Mouse (Mus musculus) neutrophil, adult 59 days (primary cell): ENCODE measurements around the gene Hspa1a. TPM values are rescaled to one million over a fixed set of nuclear protein-coding genes. Genes with fewer than 3 reads are reported as not detected.

Experiments
- total RNA-seq, 2 experiments: library from RNA; stranded (reverse); gene quantifications; 1 replicate in 1 of 2; 2 replicates in 1 of 2; pipeline ENCODE4 v1.2.4; 2023

Hspa1a gene
- total RNA-seq: 10 to 100 TPM; 14.6 to 41.1 TPM

DNA sequence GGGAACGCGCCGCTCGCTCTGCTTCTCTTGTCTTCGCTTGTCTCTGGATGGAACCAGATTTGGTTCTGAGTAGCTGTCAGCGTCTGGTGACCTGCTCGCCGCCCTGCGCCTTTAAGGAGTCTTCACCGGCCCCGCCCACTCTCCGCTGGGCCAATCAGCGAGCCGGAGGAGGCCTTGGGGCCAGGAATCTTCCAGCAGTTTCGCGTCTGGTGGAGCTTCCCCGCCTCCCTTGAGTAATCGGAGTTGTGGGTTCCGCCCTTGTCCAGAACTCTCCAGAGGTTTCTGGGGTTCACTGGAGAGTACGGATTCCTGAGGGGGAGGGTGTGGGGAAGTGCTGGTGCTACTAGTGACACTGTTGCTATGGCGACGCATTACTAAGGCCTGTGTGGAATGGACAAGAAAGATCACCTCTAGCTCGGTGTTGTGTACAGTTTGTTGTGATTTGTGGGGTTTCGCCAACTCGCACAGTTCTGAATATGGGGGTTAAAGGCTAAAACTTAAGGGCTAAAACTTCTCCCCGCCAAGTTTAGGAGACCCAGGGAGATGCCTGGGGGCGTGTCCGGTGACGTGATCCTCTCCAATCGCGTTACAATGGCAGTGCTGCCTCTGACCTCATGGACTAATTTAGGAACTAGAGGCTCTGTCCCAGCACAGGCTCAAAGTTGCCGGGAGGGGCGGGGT, at the start of gene Hspa1a, which contains the start of gene Hspa1l:
Gene Hspa1a (minus strand): TSS at position 88 of the 681 bp plus-strand sequence.
Gene Hspa1l (plus strand): TSS at position 635 of the 681 bp plus-strand sequence.

DNA sequence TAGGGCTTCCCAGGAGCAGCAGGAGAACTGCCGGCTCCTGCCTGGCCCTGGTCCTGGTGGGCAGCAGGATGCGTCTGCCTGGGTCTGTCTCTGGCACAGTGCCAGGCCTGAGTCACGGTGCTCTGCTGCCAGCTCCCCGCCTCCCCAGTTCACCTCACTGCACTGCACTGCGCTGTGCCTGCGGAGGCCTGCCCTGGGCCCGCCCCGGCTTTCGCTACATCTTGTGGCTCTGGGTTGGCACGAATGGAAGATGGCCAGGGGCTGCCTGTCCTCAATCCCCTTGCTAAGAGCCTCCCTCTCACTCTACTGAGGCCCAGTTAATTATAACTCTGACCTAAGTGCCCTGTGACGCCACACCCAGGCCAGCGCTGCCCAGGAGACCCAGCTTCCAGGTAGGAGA, 44.4 kb upstream of the Hspa1a start, which contains the start of gene Vwa7:
Gene Vwa7 (plus strand): TSS at position 204 of the 400 bp plus-strand sequence.

DNA sequence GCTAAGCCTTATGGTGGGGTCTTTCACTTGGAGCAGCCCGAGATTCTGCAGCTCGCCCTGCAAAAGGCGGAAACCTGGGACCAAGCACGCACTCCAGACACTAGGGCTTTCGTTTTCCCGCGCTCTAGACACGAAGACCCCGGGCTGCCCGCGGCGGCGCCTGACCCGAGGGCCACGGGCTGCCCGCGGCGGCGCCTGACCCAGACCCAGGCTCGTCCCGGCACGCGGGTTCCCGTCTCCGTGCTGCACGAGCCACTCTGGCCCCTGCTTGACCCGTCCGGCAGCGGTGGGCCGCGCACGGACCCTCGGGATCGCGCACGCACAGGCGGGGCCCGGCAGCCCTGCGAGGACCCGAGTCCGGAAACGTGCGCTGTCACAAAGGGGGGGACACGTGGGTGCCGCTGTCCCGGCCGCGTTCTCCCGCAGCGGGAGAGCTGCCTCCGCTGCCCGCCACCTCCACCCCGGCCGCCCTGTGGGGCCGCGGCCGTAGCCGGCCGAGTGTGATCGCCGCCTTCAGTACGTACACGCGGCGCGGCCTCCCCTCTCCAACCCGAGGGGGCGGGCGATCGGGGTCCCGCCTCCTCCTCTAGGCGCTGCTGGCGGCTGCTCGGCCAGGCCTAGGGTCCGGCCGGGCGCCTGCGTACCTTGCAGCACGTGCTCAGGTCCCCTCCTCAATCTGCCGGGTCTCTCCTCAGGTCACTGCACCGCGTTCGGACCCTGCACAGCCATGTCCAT, 28.9 kb upstream of the Hspa1a start, which contains the start of gene Vars:
Gene Vars (plus strand): TSS at position 271 of the 735 bp plus-strand sequence.

DNA sequence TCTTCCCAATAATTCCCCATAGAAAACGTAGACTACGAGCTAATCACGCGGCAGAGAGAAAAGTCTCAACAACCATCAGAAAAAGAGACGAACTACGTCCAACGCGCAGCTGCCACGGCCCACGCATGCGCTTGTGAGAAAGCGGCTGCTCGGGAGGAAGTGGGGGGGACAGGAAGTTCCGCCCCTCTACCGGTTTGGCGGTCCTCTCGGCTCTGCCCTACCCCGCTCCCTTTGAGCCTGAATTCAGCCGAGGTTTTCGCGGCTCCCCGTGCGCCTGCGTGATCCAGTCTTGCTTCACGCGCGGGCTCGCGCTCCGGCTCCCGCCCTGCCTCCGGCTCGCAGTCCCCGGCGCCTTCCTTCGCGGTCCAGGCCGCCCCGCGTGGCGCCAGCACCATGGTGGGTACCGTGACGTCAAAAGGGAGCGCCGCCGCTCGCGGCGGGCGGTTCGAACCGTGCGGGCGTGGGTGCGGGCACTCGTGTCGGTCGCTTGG, 9.8 kb upstream of the Hspa1a start, which contains the start of gene Lsm2:
Gene Lsm2 (plus strand): TSS at position 173 of the 491 bp plus-strand sequence.

DNA sequence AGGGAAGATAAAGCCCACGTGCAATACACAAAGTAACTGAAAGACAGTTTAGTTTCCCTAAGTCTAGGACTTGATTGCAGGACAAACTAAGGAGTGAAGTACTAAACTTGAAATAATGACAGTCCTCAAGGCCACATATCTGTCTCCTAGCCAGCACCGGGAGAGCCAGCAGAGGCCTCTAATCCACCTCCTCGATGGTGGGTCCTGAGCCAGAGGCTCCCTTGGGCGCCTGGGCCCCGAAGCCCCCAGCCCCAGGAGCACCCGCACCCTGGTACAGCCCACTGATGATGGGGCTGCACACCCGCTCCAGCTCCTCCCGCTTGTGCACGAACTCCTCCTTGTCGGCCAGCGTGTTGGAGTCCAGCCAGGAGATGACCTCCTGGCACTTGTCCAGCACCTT, 2.1 kb downstream of the Hspa1a start, which contains the start of gene Gm20481:
Gene Gm20481 (plus strand): TSS at position 91 of the 400 bp plus-strand sequence.

DNA sequence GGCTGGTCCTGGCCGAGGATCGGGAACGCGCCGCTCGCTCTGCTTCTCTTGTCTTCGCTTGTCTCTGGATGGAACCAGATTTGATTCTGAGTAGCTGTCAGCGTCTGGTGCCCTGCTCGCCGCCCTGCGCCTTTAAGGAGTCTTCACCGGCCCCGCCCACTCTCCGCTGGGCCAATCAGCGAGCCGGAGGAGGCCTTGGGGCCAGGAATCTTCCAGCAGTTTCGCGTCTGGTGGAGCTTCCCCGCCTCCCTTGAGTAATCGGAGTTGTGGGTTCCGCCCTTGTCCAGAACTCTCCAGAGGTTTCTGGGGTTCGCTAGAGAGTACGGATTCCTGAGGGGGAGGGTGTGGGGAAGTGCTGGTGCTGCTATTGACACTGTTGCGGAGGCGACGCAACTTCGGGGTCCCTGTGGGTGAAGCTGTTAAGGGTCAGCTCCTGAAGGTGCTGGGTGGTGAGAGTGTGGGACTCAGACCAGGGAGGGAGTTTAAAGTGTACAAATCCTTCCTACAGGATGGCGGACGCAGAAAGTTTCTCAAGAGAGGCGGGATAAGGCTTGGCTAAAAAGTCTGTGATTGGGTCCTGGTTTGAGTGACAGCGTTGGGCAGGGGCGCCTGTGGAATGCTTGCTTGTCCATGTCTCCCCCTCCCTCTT, 12.7 kb downstream of the Hspa1a start, which contains the start of gene Hspa1b:
Gene Hspa1b (minus strand): TSS at position 109 of the 649 bp plus-strand sequence.

DNA sequence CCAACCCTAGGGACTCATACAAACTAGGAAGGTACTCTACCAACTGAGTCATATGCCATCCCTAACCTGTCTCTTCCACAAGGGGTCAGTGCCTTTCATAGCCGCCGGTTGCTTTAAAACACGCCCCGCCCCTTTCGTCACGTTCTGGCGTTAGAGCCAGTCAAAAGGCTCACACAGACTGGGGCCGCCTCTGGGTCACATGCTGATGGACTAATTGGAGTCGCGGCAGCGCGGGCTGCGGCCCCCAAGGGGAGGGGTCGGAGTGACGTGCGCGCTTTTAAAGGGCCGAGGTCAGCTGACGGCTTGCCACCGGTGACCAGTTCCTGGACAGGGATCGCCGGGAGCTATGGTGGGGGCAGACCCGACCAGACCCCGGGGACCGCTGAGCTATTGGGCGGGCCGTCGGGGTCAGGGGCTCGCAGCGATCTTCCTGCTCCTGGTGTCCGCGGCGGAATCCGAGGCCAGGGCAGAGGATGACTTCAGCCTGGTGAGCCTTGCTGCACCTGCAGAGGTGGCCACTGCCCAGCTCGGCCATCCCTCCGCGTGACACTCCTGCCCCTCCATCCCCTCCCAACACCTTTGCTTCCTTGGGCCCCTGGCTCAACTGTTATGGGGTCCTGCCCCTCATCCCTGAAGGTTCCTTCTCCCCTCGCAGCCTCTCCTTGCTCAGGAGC, 40.8 kb downstream of the Hspa1a start, which contains the start of gene Neu1:
Gene Neu1 (plus strand): TSS at position 193 of the 674 bp plus-strand sequence.

Other genes starting within 250 kb of the Hspa1a start
- gene C4b, start 228.3 kb downstream of the Hspa1a start, total RNA-seq: 1 to 10 TPM in 1 of 2 experiments, under 1 TPM in 1; 0.38 to 1.2 TPM
- not detected for gene Cyp21a1, start 167.6 kb downstream of the Hspa1a start, total RNA-seq
- 10 to 100 TPM; 39.4 to 40.7 TPM for gene Stk19, start 135.2 kb downstream of the Hspa1a start, total RNA-seq
- gene Dxo, start 135.1 kb downstream of the Hspa1a start, total RNA-seq: 10 to 100 TPM; 46.2 to 53.2 TPM
- 10 to 100 TPM; 83.2 to 91.6 TPM for gene Skiv2l, start 121.9 kb downstream of the Hspa1a start, total RNA-seq
- gene Nelfe, start 121.8 kb downstream of the Hspa1a start, total RNA-seq: 10 to 100 TPM; 24.1 to 27.8 TPM
- gene Cfb, start 109.6 kb downstream of the Hspa1a start, total RNA-seq: under 1 TPM; 0.64 to 0.73 TPM
- gene Zbtb12, start 92.7 kb downstream of the Hspa1a start, total RNA-seq: 1 to 10 TPM; 2.7 to 2.8 TPM
- not detected for gene Gm20547, start 90.1 kb downstream of the Hspa1a start, total RNA-seq
- gene C2, start 73.9 kb downstream of the Hspa1a start, total RNA-seq: 1 to 10 TPM in 1 of 2 experiments, under 1 TPM in 1; 0.22 to 1.6 TPM
- 10 to 100 TPM; 58.0 to 71.6 TPM for gene Ehmt2, start 73.7 kb downstream of the Hspa1a start, total RNA-seq
- gene Slc44a4, start 57.7 kb downstream of the Hspa1a start, total RNA-seq: under 1 TPM in 1 of 2 experiments, not detected in 1; 0.24 TPM
- gene Neu1, start 40.9 kb downstream of the Hspa1a start, total RNA-seq: 10 to 100 TPM; 71.5 to 75.3 TPM
- 10 to 100 TPM in 1 of 2 experiments, 1 to 10 TPM in 1; 6.4 to 28.6 TPM for gene Hspa1b, start 12.9 kb downstream of the Hspa1a start, total RNA-seq
- not detected for gene Gm20481, start 2.2 kb downstream of the Hspa1a start, total RNA-seq
- gene Hspa1l, start 547 bp upstream of the Hspa1a start, total RNA-seq: not detected
- 10 to 100 TPM; 29.9 to 39.2 TPM for gene Lsm2, start 9.7 kb upstream of the Hspa1a start, total RNA-seq
- gene Vars, start 28.8 kb upstream of the Hspa1a start, total RNA-seq: 10 to 100 TPM; 61.3 to 70.3 TPM
- not detected for gene Vwa7, start 44.4 kb upstream of the Hspa1a start, total RNA-seq
- under 1 TPM; 0.82 to 0.84 TPM for gene Sapcd1, start 55.9 kb upstream of the Hspa1a start, total RNA-seq
- gene Msh5, start 74.6 kb upstream of the Hspa1a start, total RNA-seq: 1 to 10 TPM; 6.7 to 8.8 TPM
- 100 to 1,000 TPM; 271 to 302 TPM for gene Clic1, start 77.8 kb upstream of the Hspa1a start, total RNA-seq
- gene Ddah2, start 86.9 kb upstream of the Hspa1a start, total RNA-seq: 1 to 10 TPM; 3.4 to 4.6 TPM
- gene Ly6g6c, start 93.2 kb upstream of the Hspa1a start, total RNA-seq: not detected
- under 1 TPM; 0.64 to 0.93 TPM for gene Mpig6b, start 94.0 kb upstream of the Hspa1a start, total RNA-seq
- gene Ly6g6e, start 104.7 kb upstream of the Hspa1a start, total RNA-seq: not detected
- not detected for gene Ly6g6d, start 105.9 kb upstream of the Hspa1a start, total RNA-seq
- gene Ly6g6f, start 113.5 kb upstream of the Hspa1a start, total RNA-seq: under 1 TPM; 0.31 to 0.55 TPM
- 10 to 100 TPM; 48.8 to 54.6 TPM for gene Abhd16a, start 117.1 kb upstream of the Hspa1a start, total RNA-seq
- not detected for gene Ly6g5c, start 136.1 kb upstream of the Hspa1a start, total RNA-seq
- gene Ly6g5b, start 143.3 kb upstream of the Hspa1a start, total RNA-seq: 10 to 100 TPM; 15.2 to 16.0 TPM
- gene Gpank1, start 149.3 kb upstream of the Hspa1a start, total RNA-seq: 10 to 100 TPM; 25.6 to 26.4 TPM
- gene Csnk2b, start 149.9 kb upstream of the Hspa1a start, total RNA-seq: 100 to 1,000 TPM; 171 to 190 TPM
- 10 to 100 TPM; 17.0 to 23.1 TPM for gene D17H6S53E, start 154.2 kb upstream of the Hspa1a start, total RNA-seq
- not detected for gene Apom, start 159.9 kb upstream of the Hspa1a start, total RNA-seq
- gene Bag6, start 163.0 kb upstream of the Hspa1a start, total RNA-seq: 100 to 1,000 TPM; 245 to 298 TPM
- 100 to 1,000 TPM; 187 TPM for gene Prrc2a, start 192.7 kb upstream of the Hspa1a start, total RNA-seq
- 10 to 100 TPM; 15.4 to 17.4 TPM for gene Aif1, start 203.9 kb upstream of the Hspa1a start, total RNA-seq
- gene Lst1, start 216.3 kb upstream of the Hspa1a start, total RNA-seq: 100 to 1,000 TPM; 614 to 632 TPM
- gene Ltb, start 222.3 kb upstream of the Hspa1a start, total RNA-seq: 10 to 100 TPM; 89.3 to 97.8 TPM
- gene Tnf, start 229.9 kb upstream of the Hspa1a start, total RNA-seq: 10 to 100 TPM; 62.5 to 72.6 TPM
- gene Lta, start 233.2 kb upstream of the Hspa1a start, total RNA-seq: under 1 TPM in 1 of 2 experiments, not detected in 1; 0.26 TPM
- under 1 TPM in 1 of 2 experiments, not detected in 1; 0.75 TPM for gene Gm16181, start 248.7 kb upstream of the Hspa1a start, total RNA-seq